8 mouse cellular contexts compared by ENCODE assay signal in genomic region chr2:32260635-32261034, GRCm38 (mm10). TPM values are rescaled to one million over a fixed set of nuclear protein-coding genes. Genes with fewer than 3 reads are reported as not detected.
DNase-seq lines count a peak whose midpoint lies in the region; ATAC-seq lines count a peak whose summit lies in the region.

No protein-coding gene starts in this region.

- peak overlapping the region; percentile 89 for H3K4me2 ChIP-seq in forebrain, embryonic 16.5 days (ENCODE audit: low read length)
- H3K4me2 ChIP-seq in kidney, embryonic 14.5 days (replicated peaks; ENCODE audit: low read depth, low read length) = no peak overlapping the region

- 27% methylated on average over 4 of the region's 4 CpGs for WGBS in forebrain, embryonic 16.5 days
- WGBS in kidney, embryonic 14.5 days = 35% methylated on average over 4 of the region's 4 CpGs

- H3K27me3 ChIP-seq in forebrain, embryonic 16.5 days (replicated peaks; ENCODE audit: control insufficient read depth, insufficient read depth, low read length) = no peaks in the 10 kb centered on the region
- no peaks in the 10 kb centered on the region for H3K27me3 ChIP-seq in kidney, embryonic 14.5 days (ENCODE audit: control insufficient read depth, insufficient read depth, low read length)

- H3K4me3 ChIP-seq in forebrain, embryonic 16.5 days (replicated peaks; ENCODE audit: low read length) = no peak overlapping the region
- H3K4me3 ChIP-seq in kidney, embryonic 14.5 days (ENCODE audit: low read length) = peak overlapping the region; percentile 73; the same call in 1 of the 2 replicates

- H3K4me1 ChIP-seq in forebrain, embryonic 16.5 days (replicated peaks; ENCODE audit: control insufficient read depth, insufficient read depth, low read length) = peaks cover 16% of the 10 kb centered on the region
- peaks cover 7% of the 10 kb centered on the region for H3K4me1 ChIP-seq in kidney, embryonic 14.5 days (ENCODE audit: control insufficient read depth, insufficient read depth, low read length)

- peak; percentile 38 for DNase-seq in left cerebral cortex, postnatal 4 days
- DNase-seq in left cerebral cortex, adult 11 months (ENCODE audit: low spot score) = no peak
- DNase-seq in c-Kit-positive CD71-positive TER-119-positive erythroid progenitor cells, embryonic 14.5 days (ENCODE audit: low spot score) = peak; percentile 81
- DNase-seq in lung, postnatal 36 days = peak; percentile 79
- peak; percentile 57 to 87 for DNase-seq in spleen, postnatal 10 days (ENCODE audit: low spot score in 2 of 2)
- DNase-seq in adrenal gland, postnatal 4 days (ENCODE audit: low spot score in 2 of 2) = no peak

- intact Hi-C loops in left cerebral cortex, postnatal 4 days (cut with DNase I) = no loop called here

- H3K9me3 ChIP-seq in forebrain, embryonic 16.5 days (ENCODE audit: control insufficient read depth, low read length) = no peaks in the 10 kb centered on the region
- H3K9me3 ChIP-seq in kidney, embryonic 14.5 days (ENCODE audit: control insufficient read depth, low read length) = no peaks in the 10 kb centered on the region

- H3K9ac ChIP-seq in forebrain, embryonic 16.5 days (replicated peaks; ENCODE audit: low read depth, low read length) = no peak overlapping the region
- no peak overlapping the region for H3K9ac ChIP-seq in kidney, embryonic 14.5 days (ENCODE audit: low read depth, low read length)

- H3K27ac ChIP-seq in forebrain, embryonic 16.5 days (ENCODE audit: low read length) = no peak overlapping the region
- H3K27ac ChIP-seq in kidney, embryonic 14.5 days (ENCODE audit: low read depth, low read length) = no peak overlapping the region

- peaks cover 5% of the 10 kb centered on the region; the same call in 1 of the 2 replicates for H3K36me3 ChIP-seq in forebrain, embryonic 16.5 days (ENCODE audit: control insufficient read depth, insufficient read depth)
- peaks cover 21% of the 10 kb centered on the region for H3K36me3 ChIP-seq in kidney, embryonic 14.5 days (ENCODE audit: control insufficient read depth, insufficient read depth, low read length)

- ATAC-seq in forebrain, embryonic 16.5 days = no peak
- ATAC-seq in kidney, embryonic 14.5 days (ENCODE audit: low FRiP score, low TSS enrichment) = no peak

RNA-seq across cellular contexts. Expression of gene Uck1, which starts 0.7 kb away (rescaled TPM):
- total RNA-seq in left cerebral cortex, postnatal 4 days (2021) = 10 to 100 TPM; 61.8 to 62.5 TPM
- polyA plus RNA-seq in forebrain, embryonic 16.5 days (2015; fragmentation: Nextera tagmentation; extraction: Ambion mirVana) = 93.9 and 108 TPM in 2 replicates
- polyA plus RNA-seq in kidney, embryonic 14.5 days (2014; fragmentation: Nextera tagmentation; extraction: Ambion mirVana) = 64.1 and 64.3 TPM in 2 replicates
- total RNA-seq in adrenal gland, postnatal 4 days (2021) = 10 to 100 TPM; 88.3 to 98.2 TPM

RNA-seq across cellular contexts. Expression of gene Pomt1, which starts 24.2 kb away (rescaled TPM):
- total RNA-seq in left cerebral cortex, postnatal 4 days (2021) = 10 to 100 TPM; 36.5 to 37.1 TPM
- 29.9 and 36.8 TPM in 2 replicates for polyA plus RNA-seq in forebrain, embryonic 16.5 days (2015; fragmentation: Nextera tagmentation; extraction: Ambion mirVana)
- polyA plus RNA-seq in kidney, embryonic 14.5 days (2014; fragmentation: Nextera tagmentation; extraction: Ambion mirVana) = 22.3 and 24.4 TPM in 2 replicates
- 10 to 100 TPM; 36.7 to 40.4 TPM for total RNA-seq in adrenal gland, postnatal 4 days (2021)

RNA-seq across cellular contexts. Expression of gene Golga2, which starts 26.5 kb away (rescaled TPM):
- 10 to 100 TPM; 75.6 to 81.7 TPM for total RNA-seq in left cerebral cortex, postnatal 4 days (2021)
- polyA plus RNA-seq in forebrain, embryonic 16.5 days (2015; fragmentation: Nextera tagmentation; extraction: Ambion mirVana) = 29.4 and 29.8 TPM in 2 replicates
- polyA plus RNA-seq in kidney, embryonic 14.5 days (2014; fragmentation: Nextera tagmentation; extraction: Ambion mirVana) = 12.4 and 21.3 TPM in 2 replicates
- 10 to 100 TPM; 78.6 to 80.4 TPM for total RNA-seq in adrenal gland, postnatal 4 days (2021)

RNA-seq across cellular contexts. Expression of gene Swi5, which starts 27.2 kb away (rescaled TPM):
- total RNA-seq in left cerebral cortex, postnatal 4 days (2021) = 100 to 1,000 TPM; 228 to 230 TPM
- polyA plus RNA-seq in forebrain, embryonic 16.5 days (2015; fragmentation: Nextera tagmentation; extraction: Ambion mirVana) = 362 and 368 TPM in 2 replicates
- 142 and 529 TPM in 2 replicates for polyA plus RNA-seq in kidney, embryonic 14.5 days (2014; fragmentation: Nextera tagmentation; extraction: Ambion mirVana)
- total RNA-seq in adrenal gland, postnatal 4 days (2021) = 100 to 1,000 TPM; 225 to 237 TPM

Comparison
In these comparisons a context has a peak if more than half of its experiments do, and no peak if none do; other contexts are left out.
1. DNase-seq: peak in left cerebral cortex, postnatal 4 days (single experiment), c-Kit-positive CD71-positive TER-119-positive erythroid progenitor cells, embryonic 14.5 days (single experiment), lung, postnatal 36 days (single experiment) and spleen, postnatal 10 days (2 of 2); none in left cerebral cortex, adult 11 months (single experiment) and adrenal gland, postnatal 4 days (0 of 2).